Mouse (Mus musculus) ES-Bruce4 (cell line): Measurements from ENCODE around the gene Psen2.

Source experiments
- CTCF ChIP-seq: IDR thresholded peaks from one replicate; pipeline ENCODE4 v1.8.1; 2011; ENCODE audit warnings: low read depth, low read length
- EP300 ChIP-seq: IDR thresholded peaks from 2 replicates; pipeline ENCODE4 v1.6.1; 2011; ENCODE audit warnings: low read depth, low read length; ENCODE audit not compliant: insufficient read depth
- POLR2A ChIP-seq: IDR thresholded peaks from one replicate; pipeline ENCODE4 v1.8.1; 2011; ENCODE audit warnings: low read length; ENCODE audit not compliant: insufficient read depth

DNA sequence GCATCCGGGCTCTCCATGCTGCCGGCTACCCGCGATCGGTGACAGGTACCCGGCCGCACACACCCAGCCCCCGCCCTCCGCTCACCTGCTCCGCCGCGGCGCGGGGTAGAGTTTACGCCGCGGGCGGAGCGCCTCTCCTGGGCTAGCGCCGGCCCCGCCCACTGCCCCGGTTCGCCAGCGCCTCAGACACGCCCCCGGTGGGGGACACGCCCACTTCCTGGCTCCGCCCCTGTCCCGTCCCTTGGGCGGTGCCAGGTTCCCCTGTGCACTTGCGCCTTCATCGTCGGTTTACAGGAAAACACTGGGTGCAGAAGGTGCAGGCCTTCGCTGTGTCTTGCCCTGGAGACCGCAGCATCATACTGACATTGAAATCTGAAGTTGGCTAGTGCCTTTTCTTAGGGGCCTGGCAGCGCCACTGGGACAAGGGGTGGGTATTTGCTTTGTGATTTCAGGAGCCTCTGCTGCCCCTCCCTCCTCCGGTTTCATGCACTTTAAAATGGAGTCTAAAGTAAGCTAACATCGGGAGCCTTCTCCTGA is 7.0 kb downstream of the Psen2 start:
- TF ChIP-seq POLR2A, result peak; percentile 73
- TF ChIP-seq CTCF, result no peak
- TF ChIP-seq EP300, result no peak
